Mouse (Mus musculus) left cerebral cortex, postnatal 4 days (tissue): ENCODE results near the gene Gnb5. TPM values are rescaled to one million over a fixed set of nuclear protein-coding genes. Genes with fewer than 3 reads are reported as not detected.

ENCODE experiments used
- total RNA-seq, 2 experiments: library from RNA; stranded (reverse); gene quantifications; 2 replicates each; pipeline ENCODE4 v1.2.3; 2021

Gnb5 gene
- total RNA-seq, 2 experiments from 2014 or later = 74.6 to 78.1 TPM

Other genes with a start within 250 kb of the Gnb5 start
- gene Myo5a, start 235.3 kb upstream of the Gnb5 start, total RNA-seq = 100 to 1,000 TPM; 239 to 251 TPM
- under 1 TPM; 0.14 to 0.32 TPM for gene Myo5c, start 74.3 kb upstream of the Gnb5 start, total RNA-seq
- gene Bcl2l10, start 41.5 kb downstream of the Gnb5 start, total RNA-seq = under 1 TPM in 1 of 2 experiments, not detected in 1; 0.32 TPM
- 100 to 1,000 TPM; 108 to 111 TPM for gene Mapk6, start 103.7 kb downstream of the Gnb5 start, total RNA-seq
- 10 to 100 TPM; 36.9 to 38.3 TPM for gene Leo1, start 135.2 kb downstream of the Gnb5 start, total RNA-seq